Mouse (Mus musculus) thymus, postnatal 10 days (tissue): ENCODE data around the gene Efna2.
"Not testable (repeated sequence)": the region's sequence is repeated elsewhere in the genome, so short reads cannot be mapped to it uniquely, and the experiment has no call there.

Experiments used
- DNase-seq, 2 experiments: peaks; one replicate each; pipeline ENCODE4 v3.0.0; 2021; ENCODE audit warnings: low spot score in 2 of 2

The Efna2 gene

DNA sequence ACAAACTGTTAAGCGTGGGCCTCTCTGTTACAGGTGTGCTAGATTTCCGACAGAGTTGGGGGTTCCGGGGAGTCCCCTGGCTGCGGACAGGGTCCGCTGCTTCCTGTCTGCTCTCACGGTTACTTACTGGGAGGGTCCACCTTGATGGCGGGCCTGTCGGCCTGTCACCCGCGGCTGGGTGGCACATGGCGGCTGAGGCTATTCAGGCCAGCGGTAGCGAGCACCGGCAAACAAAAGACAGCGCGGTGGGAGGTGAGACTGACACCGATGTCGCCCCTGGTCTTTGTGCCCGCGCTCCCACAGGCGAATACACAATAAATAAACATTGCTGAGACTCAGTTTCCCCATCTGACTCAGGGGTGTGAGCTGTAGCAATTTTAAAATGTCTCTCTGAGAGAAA lies 10.7 kb downstream of the Efna2 start:
- DNase-seq, result no peak

DNA sequence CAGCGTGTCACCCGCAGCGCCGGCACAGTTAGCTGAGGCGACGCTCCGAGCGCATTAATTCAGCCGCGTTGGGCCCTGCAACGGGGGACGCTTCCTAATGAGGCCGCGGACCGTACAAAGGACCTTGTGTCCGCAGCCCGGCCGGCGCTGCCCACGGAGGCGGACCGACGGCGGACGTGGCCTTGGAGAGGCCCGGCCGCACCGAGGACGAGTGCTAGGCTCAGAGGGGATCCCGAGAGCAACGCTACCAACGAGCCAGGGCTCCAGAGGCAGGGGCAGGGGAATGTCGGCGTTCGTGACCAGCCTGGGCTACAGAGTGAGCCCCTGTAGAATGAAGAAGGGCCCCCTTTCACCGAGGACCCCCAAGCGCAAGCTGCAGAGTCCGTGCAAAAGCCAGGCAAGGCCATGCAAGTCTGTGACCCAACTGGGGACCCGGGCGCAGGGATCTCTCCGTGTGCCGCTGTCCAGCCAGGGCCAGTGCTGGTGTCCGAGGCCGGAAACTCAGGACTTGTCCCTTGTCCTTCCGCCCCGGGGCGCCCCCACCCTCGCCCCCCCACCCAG lies 11.3 kb downstream of the Efna2 start:
- no peak for DNase-seq

DNA sequence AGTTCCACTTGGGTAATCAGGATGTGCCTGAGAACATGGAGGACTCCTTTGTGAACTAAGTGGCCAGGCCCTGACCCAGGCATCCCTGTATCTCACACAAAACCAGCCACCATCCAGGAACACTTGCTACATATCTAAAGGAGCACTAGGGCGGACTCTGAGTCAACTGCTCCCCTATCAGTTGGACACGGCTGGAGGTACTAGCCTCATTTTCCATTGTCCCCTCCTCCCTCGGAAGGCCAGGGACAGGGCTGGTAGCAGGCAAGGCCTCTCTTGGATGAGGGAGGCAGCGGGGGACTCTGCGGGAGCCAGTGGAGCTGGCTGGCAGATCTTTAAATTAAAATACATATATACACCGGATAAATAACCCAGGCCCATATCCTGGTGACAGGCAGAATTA lies 14.7 kb downstream of the Efna2 start:
- DNase-seq, result no peak

DNA sequence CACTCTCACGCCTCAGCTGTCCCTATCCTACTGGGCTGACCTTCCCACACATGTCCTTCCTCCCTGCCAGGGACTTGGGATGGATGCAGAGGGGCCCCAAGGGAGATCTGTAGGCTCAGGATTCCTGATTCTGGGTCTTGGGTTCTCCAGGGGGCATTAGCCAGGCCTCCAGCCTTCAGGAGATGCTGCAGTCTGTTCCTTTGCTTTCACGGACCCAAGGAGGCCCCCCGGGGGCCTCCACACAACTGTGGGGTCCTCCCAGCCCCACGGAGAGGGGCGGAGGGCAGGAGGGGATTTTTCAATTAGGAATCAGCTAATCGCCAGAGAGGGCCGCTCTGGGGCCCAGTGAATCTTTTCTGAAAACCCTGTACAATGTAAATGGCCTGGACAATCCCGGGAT lies 15.2 kb downstream of the Efna2 start:
- no peak for DNase-seq

DNA sequence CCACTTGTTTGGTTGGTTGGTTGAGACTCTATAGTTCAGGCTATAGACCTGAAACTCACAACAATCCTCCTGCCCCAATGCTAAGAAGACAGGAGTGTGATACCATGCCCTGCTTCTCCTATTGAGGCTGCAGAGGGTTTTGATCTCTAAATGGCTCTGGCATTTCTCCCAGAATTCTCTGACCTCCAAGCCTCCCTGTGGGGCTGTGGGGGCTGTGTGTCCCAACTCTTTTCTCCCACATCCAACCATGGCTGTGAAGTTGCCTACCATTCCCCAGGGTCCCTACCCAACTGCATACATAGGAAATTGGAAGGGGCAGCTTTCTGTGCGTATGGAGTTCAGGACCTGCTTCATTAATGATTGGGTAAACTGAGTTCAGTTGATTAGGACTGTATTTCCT lies 16.9 kb downstream of the Efna2 start:
- no peak for DNase-seq

DNA sequence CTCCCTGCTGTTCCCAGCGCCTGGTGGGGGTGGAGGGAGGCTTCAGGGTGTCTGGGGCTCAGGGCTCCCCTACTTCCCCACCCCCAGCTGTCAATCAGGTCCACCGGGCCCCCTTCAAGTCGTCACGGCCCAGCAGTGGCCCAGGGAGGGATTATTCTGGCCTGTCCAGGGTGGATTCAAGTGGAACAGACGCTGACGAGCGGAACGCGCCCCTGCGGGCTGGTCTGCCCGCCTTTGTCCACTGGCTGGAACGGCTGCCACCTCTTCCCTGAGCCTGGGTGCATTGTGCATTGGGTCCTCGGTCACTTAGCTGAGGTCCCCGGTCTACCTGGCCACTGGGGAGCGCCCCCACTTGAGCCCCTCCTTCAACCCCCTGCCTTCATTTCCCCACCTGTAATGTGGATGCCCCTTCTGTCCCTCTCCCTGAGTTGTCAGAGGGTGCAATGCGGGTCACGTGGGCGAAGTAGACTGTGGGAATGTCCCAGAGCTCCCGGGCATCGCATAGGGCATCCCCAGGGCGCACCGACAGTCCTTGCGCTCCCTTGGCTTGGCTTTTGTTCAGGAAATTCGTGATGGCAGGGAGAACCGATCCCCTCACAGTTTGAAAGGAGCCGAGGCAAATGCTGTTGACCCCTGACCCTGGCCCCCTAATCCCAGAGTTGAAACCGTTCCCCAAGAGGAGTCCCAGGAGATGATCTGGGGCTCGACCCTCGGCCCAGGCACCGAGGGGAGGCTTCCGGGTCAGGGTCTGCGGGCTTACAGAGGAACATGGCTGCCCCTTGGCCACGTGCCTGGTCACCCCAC lies 17.7 kb downstream of the Efna2 start:
- DNase-seq, result no peak

DNA sequence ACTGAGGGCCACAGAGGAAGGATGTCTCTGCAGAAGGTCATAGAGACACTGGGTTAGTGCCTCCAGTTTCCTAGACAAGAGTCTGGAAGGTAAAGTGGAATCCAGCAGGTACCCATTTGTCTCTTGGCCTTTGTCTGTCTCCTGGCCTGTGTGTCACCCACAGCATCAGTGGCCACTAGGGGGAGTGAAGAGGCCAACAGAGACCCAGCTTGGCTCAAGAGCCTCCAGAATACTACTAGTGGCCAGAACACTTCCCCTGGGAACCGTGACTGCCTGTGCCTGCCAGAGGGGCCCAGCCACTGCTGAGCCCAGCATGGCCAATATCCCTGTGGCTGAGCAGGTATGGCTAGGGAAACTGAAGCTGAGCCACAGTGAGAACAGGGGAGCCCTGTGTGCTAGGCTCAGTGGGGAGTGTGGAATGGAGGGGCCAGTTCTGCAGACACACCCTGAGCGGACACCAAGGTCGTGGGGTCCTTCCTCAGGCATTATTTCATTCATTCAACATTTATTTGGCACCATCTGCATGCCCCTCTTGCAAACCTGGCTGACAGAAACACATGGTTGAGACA lies 20.2 kb downstream of the Efna2 start:
- DNase-seq, result peak; percentile 48 to 86

DNA sequence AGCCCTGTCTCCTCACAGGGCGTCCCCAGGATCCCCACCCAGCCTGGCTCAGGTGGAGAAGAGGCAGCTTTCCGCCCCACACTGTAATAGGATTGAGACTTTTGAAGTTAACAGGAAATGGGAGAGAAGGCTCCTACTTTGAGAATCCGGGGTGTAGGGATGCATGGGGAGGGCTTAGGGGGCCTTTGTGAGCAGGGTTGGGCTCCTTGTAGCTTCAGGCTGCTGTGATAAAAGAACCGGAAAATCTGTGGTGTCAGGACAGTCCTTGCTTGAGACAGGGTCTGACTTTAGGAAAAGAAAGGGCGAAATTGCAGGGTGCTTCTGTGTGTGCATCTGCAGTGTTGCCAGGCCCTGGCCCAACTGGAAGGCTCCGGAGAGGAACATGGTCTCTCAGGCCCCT lies 21.2 kb downstream of the Efna2 start:
- DNase-seq, result no peak

DNA sequence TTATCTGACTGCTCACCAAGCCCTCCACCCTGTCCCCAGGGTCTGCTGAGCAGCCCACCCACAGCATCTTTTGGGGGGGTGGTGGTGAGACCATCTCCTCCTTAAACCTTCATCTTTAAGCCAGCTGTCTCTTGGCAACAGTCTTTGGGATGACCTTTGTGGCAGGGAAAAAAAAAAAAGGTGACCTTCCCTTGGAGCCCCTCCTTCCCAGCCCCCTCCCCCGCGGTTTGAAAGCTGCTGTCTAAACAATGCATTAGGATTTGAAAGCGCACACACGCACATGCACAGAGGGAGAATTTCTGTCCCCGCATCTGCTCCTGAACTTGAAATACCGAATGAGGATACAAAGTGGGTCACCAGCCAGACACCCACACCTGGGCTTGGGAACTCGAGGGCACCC lies 24.8 kb downstream of the Efna2 start:
- DNase-seq, result no peak

DNA sequence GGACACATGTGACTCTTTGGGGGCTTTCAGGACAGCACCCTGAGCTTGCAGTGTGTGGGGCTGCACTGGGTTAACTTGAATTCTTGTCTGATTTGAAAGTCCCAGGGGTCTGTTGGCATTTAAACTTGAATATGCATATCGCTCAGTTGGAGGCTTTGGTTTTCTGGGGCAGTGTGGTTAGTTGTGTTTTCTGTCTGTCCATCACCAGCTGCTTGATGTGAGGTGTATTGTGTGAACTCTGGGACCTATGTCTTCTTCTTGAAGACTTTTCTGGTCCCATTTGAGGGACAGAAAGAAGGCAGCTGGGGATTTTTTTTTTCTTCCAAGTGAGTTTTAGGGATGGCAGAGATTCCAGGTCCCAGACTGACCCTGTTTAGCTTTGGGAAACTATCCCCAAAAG lies 27.9 kb downstream of the Efna2 start:
- no peak for DNase-seq

DNA sequence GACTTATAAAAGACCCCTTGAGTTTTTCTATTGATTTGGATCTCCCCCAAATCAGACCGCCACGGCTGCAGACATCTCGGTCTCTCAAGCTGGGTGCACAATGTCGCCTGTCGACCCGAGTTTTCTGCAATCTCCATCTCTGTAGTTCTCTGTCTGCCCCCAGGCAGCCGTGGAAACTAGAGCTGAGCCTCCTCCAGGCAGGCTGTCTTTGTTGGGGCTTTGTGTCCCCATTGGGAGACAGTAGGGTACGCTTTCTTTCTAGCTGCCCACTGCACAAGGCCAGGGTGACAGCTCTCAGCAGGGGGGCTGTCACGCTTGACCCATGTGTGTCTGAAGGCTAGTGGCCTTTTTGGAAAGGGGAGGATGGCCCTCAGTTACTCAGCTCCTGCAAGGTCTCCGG lies 28.4 kb downstream of the Efna2 start:
- no peak for DNase-seq

DNA sequence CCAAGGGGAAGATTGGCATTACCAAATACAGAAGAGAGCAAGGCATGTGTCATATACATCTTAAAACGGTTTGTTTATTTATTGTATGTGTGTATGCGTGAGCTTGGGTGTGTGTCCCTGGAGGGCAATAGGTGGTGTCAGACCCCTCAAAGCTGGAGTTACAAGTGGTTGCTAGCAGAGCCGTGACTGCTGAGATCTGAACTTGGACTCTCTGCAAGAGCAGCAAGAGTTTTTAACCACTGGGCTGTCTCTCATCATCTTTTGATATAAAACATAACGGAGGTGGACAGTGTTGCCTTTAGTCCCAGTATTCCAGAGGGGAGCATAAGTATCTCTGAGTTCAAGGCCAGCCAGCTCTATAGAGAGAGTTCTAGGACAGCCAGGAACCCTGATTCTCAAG lies 29.0 kb downstream of the Efna2 start:
- no peak for DNase-seq

DNA sequence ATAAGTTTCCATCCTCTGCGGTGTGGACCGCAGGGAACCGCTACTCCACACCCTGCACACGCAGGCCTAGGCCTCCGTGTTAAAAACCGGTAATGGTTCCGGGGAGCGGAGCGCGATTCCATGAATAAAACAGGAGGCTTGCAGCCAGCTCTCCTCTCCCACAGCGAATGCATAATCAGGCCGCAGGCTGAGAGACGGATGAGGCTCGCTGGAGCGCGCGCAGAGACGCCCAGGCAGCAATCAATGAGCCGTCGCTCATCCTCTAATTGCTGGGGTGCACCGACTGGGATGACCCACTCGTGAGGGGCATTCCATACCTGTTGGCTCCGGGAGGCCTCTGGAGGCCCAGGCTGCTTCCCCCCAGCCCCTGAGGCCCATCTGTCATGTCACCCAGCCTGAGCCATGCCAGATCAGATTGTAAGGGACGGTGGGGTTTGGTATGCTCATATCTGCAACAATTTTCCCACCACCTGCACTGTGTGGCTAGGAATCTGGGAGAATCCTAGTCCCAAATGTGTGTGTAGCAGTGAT lies 29.6 kb downstream of the Efna2 start:
- DNase-seq, result no peak

DNA sequence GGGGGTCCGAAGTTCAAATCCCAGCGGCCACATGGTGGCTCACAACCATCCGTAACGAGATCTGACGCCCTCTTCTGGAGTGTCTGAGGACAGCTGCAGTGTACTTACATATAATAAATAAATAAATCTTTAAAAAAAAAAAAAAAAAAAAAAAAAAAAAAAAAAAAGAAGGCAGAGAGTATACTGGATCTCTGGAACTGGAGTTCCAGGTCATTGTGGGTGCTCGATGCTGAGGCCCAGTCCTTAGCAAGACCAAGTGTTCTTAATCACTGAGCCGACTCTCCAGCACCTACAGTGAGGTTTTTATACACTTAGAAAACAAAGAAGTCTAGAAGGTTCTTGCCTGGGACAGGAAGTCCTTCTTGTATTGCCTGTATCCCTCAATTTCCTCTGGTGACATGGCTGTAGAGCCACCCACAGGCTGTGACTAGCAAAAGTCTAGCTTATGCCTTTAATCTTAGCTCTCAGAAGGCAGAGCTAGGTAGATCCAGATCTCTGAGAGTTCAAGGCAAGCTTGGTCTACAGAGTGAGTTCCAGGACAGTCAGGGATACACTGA lies 32.3 kb downstream of the Efna2 start:
- not testable (repeated sequence) for DNase-seq

DNA sequence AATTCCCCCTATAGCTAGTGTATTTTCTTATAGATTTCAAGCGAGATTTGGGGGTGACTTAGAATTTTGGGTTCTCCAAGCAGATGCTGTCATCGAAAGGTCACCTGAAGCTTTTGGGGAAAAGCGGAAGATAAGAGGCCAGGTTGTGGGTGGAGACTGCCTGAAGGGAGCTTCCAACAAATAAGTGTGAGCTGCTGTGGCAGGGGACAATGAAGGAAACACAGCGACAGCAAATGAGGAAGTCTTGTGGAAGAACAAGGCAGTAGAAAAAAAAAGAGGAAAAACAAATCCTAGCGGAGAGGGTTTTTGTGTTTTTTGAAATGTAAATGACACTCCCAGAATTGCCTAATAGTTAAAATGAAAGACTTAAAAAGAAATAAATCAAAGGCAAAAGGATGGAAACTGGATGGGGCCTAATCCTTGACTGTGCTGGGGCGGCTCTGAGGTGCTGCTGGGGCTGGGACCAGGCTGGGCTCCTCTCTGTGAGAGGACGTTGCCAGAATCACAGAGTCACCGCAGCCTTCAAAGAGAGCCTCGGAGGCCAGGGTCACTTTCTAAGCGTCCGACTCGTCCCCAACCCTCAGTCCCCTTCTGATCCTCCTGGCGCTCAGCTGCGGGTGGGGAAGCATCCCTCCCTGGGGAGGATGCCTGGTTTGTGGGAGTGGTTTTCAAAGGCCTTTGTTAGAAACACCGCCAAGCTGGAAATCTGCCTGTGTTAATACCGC lies 35.9 kb downstream of the Efna2 start:
- DNase-seq, result no peak

DNA sequence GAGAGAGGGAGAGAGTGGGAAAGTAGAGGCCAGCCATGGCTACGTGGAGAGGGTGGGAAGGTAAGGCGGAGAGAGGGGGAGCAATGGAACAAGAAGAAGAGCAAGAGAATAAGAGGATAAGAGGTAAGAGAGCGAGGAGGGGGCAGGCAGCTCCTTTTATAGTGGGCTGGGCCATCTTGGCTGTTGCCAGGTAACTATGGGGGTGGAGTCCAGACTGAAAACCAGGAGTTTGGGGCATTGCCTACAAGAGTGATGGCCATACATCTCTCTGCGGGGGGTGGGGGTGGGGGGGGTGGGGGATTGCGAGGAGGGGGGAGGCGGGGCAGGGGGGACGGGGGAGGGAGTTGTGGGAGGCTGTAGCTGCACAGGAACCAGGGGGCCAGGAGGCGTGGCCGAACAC lies 41.4 kb downstream of the Efna2 start:
- no peak for DNase-seq

DNA sequence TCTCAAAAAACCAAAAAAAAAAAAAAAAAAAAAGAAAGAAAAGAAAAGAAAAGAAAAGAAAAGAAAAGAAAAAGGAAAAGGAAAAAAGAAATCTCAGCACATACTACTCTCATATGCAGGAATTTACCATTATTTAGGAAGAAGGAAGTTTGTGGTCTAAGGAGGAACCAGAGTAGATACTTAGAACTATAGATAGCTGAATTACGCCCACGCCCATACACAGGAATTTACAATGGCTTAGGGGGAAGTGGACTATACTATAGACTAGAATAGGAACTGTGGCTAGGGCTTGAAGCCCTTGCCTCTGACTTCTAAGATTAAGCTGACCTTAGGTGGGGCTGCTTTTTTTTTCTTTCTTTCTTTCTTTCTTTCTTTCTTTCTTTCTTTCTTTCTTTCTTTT lies 43.9 kb downstream of the Efna2 start:
- DNase-seq, result not testable (repeated sequence)

DNA sequence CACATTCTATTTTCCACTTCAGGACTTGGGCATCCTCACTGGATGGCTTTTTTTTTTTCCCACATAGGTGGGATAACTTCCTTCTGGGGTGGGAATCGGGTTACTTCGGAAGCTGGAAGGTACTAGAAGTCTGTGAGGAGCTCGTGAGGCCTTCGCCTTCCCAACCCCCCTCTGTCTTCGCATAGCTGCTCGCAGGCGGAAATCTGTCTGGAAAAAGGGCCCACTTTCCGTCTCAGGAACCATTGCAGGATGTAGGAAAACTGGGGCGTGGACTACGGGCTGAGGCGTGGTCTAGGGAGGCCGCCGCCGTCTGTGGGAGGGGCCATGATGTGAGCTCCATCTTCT lies 46.8 kb downstream of the Efna2 start:
- DNase-seq, result no peak

DNA sequence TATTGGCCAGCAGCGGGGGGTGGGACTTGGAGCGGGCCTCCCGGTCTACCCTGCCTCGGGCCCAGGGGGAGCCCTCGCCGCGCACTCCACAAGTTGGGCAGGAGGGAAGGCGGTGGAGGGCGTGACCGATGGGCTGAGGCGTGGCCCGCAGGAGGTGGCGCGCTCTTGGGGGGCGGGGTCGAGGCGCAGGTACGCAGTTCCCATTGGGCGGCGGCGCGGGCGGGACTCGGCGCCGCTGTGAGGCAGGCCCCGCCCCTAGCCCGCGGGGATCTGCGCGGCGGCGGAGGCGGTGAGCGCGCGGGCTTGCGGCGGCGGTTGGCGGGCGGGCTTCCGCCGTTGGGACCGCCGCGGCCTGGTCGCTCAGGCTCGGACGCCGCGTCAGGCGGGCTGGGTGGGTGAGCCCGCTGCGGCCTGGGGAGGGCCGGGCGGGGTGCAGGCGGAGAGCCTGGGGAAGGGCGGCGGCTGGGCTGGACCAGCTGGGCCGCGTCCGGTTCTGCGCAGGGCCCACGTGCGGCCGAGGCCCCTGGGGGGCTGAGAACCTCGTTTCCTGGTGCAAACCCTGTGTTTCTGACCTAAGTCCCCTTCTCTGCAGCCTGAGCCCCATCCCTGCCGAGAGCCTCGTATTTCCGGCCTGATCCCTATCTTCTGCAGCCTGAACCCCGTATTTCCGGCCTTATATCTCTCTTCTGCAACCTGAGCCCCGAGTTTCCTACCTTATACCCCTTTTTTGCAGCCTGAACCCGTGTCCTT lies 47.3 kb downstream of the Efna2 start, which contains the start of gene Mum1:
TSS of gene Mum1 (plus strand) at position 19 of the 750 bp plus-strand sequence.
- peak; percentile 99 for DNase-seq

DNA sequence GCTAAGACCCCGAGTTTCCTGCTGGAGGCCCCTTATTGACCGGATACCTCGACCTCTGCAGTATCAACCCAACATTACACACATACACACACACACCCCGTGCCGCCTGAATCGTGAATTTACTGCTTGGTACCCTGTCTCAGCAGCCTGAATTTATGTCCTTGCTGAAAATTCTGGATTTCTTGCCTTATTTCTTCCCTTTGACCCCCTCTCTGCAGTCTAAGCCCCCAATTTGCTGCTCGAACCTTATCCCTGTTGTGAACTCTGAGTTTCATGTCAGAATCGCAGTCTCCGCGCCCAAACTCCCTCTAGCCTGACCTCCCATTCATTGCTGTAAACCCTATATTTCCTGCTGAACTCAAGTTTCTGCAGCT lies 47.9 kb downstream of the Efna2 start:
- DNase-seq, result no peak
